Mouse (Mus musculus) neural tube, embryonic 12.5 days (tissue): ENCODE data around the gene Mrps31. TPM values are rescaled to one million over a fixed set of nuclear protein-coding genes. Genes with fewer than 3 reads are reported as not detected.

Experiments used
- ATAC-seq: fragments of 200-750 bp; cut with Nextera tagmentation; 2 replicates; pipeline ENCODE4 v1.8.0; 2017; ENCODE audit warnings: low read depth, mild to moderate bottlenecking, moderate TSS enrichment, moderate library complexity; ENCODE audit not compliant: low FRiP score
- H3K27ac ChIP-seq: fragments of 300-500 bp; sonication (generic); 2 replicates; pipeline ENCODE4 v1.5.1; 2016
- H3K27me3 ChIP-seq: fragments of 300-500 bp; sonication (generic); replicated peaks from 2 replicates; pipeline ENCODE4 v1.6.1; 2016; ENCODE audit warnings: mild to moderate bottlenecking
- H3K36me3 ChIP-seq: fragments of 300-500 bp; sonication (generic); 2 replicates; pipeline ENCODE4 v1.6.1; 2016; ENCODE audit warnings: mild to moderate bottlenecking
- H3K4me1 ChIP-seq: fragments of 300-500 bp; sonication (generic); 2 replicates; pipeline ENCODE4 v1.6.1; 2016
- H3K4me2 ChIP-seq: fragments of 300-500 bp; sonication (generic); replicated peaks from 2 replicates; pipeline ENCODE4 v1.6.1; 2016; ENCODE audit warnings: mild to moderate bottlenecking
- H3K4me3 ChIP-seq: fragments of 300-500 bp; sonication (generic); 2 replicates; pipeline ENCODE4 v1.5.1; 2016
- H3K9ac ChIP-seq: fragments of 300-500 bp; sonication (generic); 2 replicates; pipeline ENCODE4 v1.6.1; 2016; ENCODE audit warnings: mild to moderate bottlenecking
- H3K9me3 ChIP-seq: fragments of 300-500 bp; sonication (generic); 2 replicates; pipeline ENCODE4 v1.6.1; 2016; ENCODE audit warnings: mild to moderate bottlenecking
- WGBS: fragments of 180-500 bp; shearing (Covaris S2); methylation state at CpG from one replicate; pipeline ENCODE4 v1.1.7; 2016; 5-methylcytosine and 5-hydroxymethylcytosine counted together
- polyA plus RNA-seq: library from polyadenylated mRNA; unstranded; fragments of >200 nt; fragmentation: Nextera tagmentation; extraction: Ambion mirVana; gene quantifications from 2 replicates; pipeline ENCODE4 v1.2.1, GENCODE M21; 2016

Gene Mrps31
- polyA plus RNA-seq, 1 experiment from 2014 or later: 42.1 TPM

GRCm38 (mm10) chr8:22398142-22398951, 12.8 kb upstream of the Mrps31 start, which contains the start of gene Slc25a15:
Gene Slc25a15, minus strand, starts transcription at chr8:22398597.
- peak within 1 kb of the TSS; percentile 57; the same call in 1 of the 2 replicates for H3K27ac ChIP-seq
- no peaks in the 10 kb centered on the region for H3K36me3 ChIP-seq
- peak; percentile 92 for ATAC-seq
- WGBS: under 1% methylated on average over 77 of the region's 77 CpGs
- H3K4me2 ChIP-seq: peak within 1 kb of the TSS; percentile 87
- H3K4me1 ChIP-seq: peaks cover 3% of the 10 kb centered on the region; the same call in 1 of the 2 replicates
- H3K4me3 ChIP-seq: peak within 1 kb of the TSS; percentile 71
- no peaks in the 10 kb centered on the region for H3K27me3 ChIP-seq
- peak within 1 kb of the TSS; percentile 70 for H3K9ac ChIP-seq
- 0 out of 2 replicates have a peak, but pooled peaks cover 4% of the 10 kb centered on the region for H3K9me3 ChIP-seq

GRCm38 (mm10) chr8:22399285-22399880, 11.8 kb upstream of the Mrps31 start:
- H3K4me2 ChIP-seq: peak overlapping the region; percentile 87
- H3K27me3 ChIP-seq: no peaks in the 10 kb centered on the region
- H3K27ac ChIP-seq: no peak overlapping the region
- H3K36me3 ChIP-seq: no peaks in the 10 kb centered on the region
- 86% methylated on average over 8 of the region's 8 CpGs for WGBS
- 0 out of 2 replicates have a peak, but pooled peaks cover 4% of the 10 kb centered on the region for H3K9me3 ChIP-seq
- no peak for ATAC-seq
- no peak overlapping the region for H3K4me3 ChIP-seq
- H3K9ac ChIP-seq: no peak overlapping the region
- H3K4me1 ChIP-seq: peaks cover 3% of the 10 kb centered on the region; the same call in 1 of the 2 replicates

DNA sequence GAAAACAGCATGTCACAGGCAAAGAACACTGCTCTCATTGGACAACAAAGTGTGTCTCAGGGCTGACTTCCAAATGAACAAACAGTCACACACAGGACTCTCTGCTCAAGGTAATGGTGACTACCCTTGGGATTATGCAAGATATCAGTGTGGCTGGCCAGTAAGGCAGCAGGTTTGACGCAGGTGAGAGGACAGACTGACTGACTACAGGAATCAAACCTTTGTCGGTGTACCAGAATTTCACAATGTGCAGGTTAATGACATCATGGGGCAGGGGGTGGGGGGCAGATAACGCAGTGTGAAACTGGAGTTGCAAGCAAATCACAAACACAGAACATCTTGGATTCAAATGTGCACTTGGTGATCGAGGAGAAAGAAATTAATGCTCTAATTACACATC, 10.6 kb upstream of the Mrps31 start:
- WGBS: 85% methylated on average over 4 of the region's 4 CpGs
- Histone ChIP-seq H3K27ac (no peak overlapping the region), H3K9me3 (0 out of 2 replicates have a peak, but pooled peaks cover 4% of the 10 kb centered on the region), H3K4me2 (no peak overlapping the region), H3K36me3 (no peaks in the 10 kb centered on the region), H3K27me3 (no peaks in the 10 kb centered on the region), H3K4me1 (peaks cover 3% of the 10 kb centered on the region; the same call in 1 of the 2 replicates), H3K4me3 (no peak overlapping the region), H3K9ac (no peak overlapping the region)
- ATAC-seq: no peak

DNA sequence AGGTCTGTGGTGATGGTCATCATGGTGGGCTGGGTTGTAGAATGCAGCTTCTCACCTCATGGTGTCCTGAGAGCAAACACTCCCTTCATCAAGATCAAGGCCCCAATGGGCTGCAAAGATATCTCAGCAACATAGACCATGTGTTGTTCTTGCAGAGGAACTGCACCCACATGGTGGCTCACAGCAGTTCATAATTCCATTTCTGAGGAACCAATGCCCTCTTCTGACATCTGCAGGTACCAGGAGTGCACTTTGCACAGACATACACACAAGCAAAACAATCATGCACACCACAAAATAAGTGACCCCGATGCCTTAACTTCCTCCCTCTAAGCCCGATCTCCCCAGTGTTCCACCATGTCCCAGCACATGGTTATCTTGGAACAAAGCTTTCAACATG, 7.9 kb upstream of the Mrps31 start:
- H3K9ac ChIP-seq: no peak overlapping the region
- H3K4me2 ChIP-seq: no peak overlapping the region
- no peak for ATAC-seq
- 96% methylated on average over 2 of the region's 2 CpGs for WGBS
- no peaks in the 10 kb centered on the region for H3K36me3 ChIP-seq
- 0 out of 2 replicates have a peak, but pooled peaks cover 4% of the 10 kb centered on the region for H3K9me3 ChIP-seq
- no peak overlapping the region for H3K4me3 ChIP-seq
- H3K27me3 ChIP-seq: no peaks in the 10 kb centered on the region
- H3K4me1 ChIP-seq: no peaks in the 10 kb centered on the region
- no peak overlapping the region for H3K27ac ChIP-seq

- 80% methylated on average over 6 of the region's 6 CpGs for WGBS
- Histone ChIP-seq H3K4me2 (no peak overlapping the region), H3K9ac (no peak overlapping the region), H3K4me1 (no peaks in the 10 kb centered on the region), H3K27me3 (no peaks in the 10 kb centered on the region), H3K27ac (no peak overlapping the region), H3K36me3 (no peaks in the 10 kb centered on the region), H3K4me3 (no peak overlapping the region), H3K9me3 (no peaks in the 10 kb centered on the region)
- ATAC-seq: no peak
Observed at GRCm38 (mm10) chr8:22405733-22406132, 5.4 kb upstream of the Mrps31 start.

DNA sequence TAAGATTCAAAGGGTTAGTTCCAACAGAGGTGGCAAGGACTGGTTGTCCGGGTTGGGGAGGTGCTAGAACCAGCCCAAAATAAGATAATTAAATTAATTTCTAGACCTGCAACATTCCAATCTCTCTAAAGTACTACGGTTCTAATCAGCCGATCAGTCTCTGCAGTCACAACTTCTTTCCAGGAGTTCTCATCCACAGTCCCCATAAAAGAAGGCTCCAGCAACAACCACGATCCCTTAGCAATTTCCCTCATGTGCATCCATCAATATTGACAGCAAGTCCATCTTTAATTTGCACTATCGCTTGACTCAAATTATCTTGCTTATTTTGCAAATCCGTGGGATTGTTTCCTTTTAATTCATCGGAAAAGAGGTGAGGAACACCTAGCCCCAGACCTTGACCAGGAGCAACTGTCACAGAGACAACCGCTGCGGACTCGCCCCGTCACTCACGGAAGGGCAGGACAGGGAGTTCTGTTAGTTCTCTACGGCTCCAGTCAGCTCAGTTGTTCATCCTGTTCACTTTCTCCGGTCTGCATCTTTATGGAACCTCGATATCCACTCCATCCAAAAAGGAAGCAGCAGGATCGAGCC, 376 bp upstream of the Mrps31 start:
- Histone ChIP-seq H3K9me3 (no peaks in the 10 kb centered on the region), H3K27me3 (no peaks in the 10 kb centered on the region), H3K27ac (0 out of 2 replicates have a peak overlapping the region, but pooled peaks have one; percentile 1), H3K4me1 (peaks cover 8% of the 10 kb centered on the region; the same call in 1 of the 2 replicates), H3K4me3 (peak overlapping the region; percentile 86), H3K4me2 (peak overlapping the region; percentile 82), H3K9ac (peak overlapping the region; percentile 86), H3K36me3 (peaks cover 3% of the 10 kb centered on the region; the same call in 1 of the 2 replicates)
- WGBS: 16% methylated on average over 16 of the region's 16 CpGs
- peak; percentile 75 for ATAC-seq

DNA sequence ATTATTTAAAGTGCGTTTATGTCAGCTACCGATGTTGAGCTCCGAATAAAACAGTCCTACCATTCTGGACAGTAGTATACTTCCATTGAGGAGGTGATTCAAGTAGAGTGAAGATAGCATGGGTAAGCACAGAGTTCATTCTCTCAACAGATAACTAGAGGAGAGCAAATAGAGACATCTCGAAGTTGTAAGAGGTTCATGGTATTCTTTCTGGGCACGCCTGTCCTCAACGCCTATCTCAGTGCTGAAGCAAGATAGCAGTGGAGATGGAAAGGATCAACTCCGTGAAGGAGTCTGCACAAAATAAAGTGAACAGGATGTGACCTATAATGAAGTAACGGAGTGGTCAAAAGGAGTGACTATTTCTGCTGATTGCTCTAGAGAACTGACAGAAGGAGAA, 810 bp downstream of the Mrps31 start:
- Histone ChIP-seq H3K27me3 (no peaks in the 10 kb centered on the region), H3K27ac (no peak overlapping the region), H3K36me3 (peaks cover 9% of the 10 kb centered on the region), H3K9me3 (no peaks in the 10 kb centered on the region), H3K4me1 (peaks cover 8% of the 10 kb centered on the region; the same call in 1 of the 2 replicates), H3K4me3 (peak overlapping the region; percentile 86), H3K9ac (peak overlapping the region; percentile 86), H3K4me2 (peak overlapping the region; percentile 82)
- ATAC-seq: no peak
- WGBS: 23% methylated on average over 8 of the region's 8 CpGs

Other genes starting within 250 kb of the Mrps31 start
- gene Nek3, start 244.9 kb upstream of the Mrps31 start, polyA plus RNA-seq: 8.1 and 8.8 TPM in 2 replicates
- 37.5 and 47.1 TPM in 2 replicates for gene Ckap2, start 225.5 kb upstream of the Mrps31 start, polyA plus RNA-seq
- 39.2 and 42.7 TPM in 2 replicates for gene Vps36, start 218.6 kb upstream of the Mrps31 start, polyA plus RNA-seq
- 10.8 and 11.5 TPM in 2 replicates for gene Thsd1, start 184.0 kb upstream of the Mrps31 start, polyA plus RNA-seq
- gene Tpte, start 127.9 kb upstream of the Mrps31 start, polyA plus RNA-seq: not detected in 2 replicates
- gene Slc25a15, start 12.8 kb upstream of the Mrps31 start, polyA plus RNA-seq: 11.6 and 14.2 TPM in 2 replicates